Mouse (Mus musculus): ENCODE results near the gene Ngp.
A peak's percentile ranks its signal among the peaks of the same experiment; 100 is the strongest.

The Ngp gene

DNA sequence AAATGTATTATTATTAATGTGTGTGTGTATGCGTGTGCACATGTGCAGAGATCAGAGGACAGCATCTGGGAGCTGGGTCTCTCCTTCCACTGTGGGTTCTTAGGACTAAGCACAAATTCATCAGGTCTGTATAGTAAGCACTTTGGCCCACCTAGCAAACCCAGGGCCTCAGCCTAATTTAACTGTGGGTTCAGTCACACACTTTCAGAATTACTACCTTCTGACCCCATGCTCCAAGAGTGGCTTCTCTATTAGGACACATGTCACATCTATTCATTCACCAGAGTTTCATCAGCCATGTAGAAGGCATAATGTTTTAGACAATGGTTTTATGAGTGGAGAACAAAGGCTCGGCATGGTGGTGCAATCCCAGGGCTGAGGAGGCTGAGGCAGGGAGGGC is 13.5 kb downstream of the Ngp start:
- DNase-seq (ENCODE audit: low read depth, low spot score): no peak

DNA sequence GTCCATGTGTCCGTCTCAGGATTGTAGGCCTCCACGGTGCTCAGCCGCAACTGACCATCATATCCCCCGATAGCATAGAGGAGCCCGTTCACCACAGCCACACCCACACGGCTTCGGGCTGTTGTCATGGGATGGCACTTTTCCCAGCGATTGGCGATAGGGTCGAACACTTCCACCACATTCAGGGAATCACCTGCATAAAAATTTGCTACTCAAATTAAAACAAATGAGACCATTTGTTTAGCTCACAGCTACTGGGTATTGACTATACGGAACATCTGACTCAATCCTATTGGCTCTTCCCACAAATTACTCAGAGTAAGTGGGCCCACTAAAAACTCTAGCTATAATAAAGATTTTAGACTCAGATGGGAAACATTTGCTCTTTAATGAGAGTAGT is 16.5 kb downstream of the Ngp start:
- no peak for DNase-seq (ENCODE audit: low read depth, low spot score)

DNA sequence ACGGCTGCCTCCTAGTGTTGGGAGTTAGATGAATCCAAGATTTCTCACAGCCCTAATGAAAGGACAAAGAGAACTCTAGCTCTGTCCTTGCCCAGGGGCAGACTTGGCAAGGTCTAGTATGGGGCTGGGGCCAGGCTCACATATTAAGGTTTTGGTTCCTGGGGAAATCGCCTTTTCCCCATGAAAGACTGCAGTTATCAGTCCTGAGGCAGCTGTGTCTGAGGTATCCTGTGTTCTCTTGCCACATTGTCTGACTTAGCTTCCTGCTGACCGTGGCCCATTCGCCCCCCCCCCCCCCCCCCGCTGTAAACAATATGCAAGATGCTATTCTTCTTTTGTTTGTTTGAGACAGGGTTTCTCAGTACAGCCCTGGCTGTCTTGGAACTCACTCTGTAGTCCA is 20.5 kb downstream of the Ngp start:
- DNase-seq (ENCODE audit: low read depth, low spot score): no peak

DNA sequence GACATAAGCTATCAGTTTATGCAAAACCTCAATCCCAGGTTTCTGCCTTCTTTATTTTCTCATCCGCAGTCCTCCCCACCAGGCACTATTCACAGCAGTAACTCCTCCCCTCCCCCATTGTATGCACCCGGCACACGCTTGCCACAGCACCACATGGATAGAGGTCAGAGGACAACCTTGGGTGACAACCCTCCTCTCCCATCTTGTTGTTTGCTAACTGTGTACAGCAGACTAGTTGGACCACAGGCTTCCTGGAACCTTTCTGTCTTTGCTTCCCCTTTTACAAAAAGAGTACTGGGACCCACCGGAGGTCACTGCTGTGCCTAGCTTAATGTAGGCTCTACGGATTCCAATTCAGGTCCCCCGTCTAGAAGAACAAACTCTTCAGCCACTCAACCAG is 21.0 kb downstream of the Ngp start:
- DNase-seq (ENCODE audit: low read depth, low spot score): no peak

DNA sequence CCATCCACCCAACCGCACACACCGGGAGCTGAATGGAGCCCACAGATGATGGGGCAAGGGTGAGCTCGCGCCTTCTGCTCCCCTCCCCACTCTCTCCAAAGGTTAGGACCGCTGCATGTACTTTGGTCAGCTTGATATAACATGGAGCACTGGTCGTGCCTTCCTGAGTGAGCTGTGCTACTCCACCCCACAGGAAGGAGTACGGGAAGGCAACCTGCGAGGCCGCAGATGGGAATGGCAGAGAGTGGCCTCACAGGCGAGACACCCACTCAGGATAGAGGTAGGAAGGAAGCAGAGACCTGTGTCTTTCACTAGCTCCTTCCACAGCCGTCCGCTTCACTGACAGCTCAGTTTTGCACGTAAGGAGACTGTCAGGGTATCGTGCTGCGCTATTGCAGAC is 28.8 kb downstream of the Ngp start:
- no peak for DNase-seq (ENCODE audit: low read depth, low spot score)

DNA sequence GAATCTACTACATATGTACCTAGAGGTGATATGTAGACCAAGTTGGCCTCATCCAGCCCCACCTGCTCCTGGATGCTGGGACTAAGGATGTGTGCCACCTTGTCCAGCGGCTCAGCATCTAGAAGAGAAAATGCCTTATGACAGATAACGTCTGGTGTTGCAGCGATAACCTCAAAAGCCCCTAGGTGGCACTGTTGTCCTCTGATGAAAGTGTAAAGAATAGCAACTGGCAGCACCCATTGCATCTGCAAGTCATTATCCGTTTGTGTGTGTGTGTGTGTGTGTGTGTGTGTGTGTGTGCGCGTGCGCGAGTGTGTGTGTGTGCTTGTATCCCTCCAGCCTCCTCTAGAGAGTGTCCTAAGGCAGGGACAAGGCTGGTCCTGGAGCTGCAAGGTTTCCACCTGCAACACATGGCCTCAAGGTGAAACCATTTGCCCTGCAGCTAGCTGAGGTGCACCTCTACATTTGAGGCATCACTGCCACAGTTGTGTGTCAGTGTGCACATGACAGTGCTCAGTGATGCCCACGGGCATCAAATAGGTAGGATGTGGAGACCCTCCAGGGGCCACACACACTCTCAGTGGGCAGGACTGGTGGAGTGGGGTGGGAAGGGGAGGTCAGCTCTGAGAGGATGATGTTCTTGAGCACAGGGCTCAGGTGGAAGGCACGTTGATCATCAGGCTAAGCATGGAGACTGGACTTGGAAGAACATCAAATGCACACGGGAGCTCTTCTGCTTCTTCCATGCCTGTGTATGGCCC is 29.5 kb downstream of the Ngp start:
- DNase-seq (ENCODE audit: low read depth, low spot score): peak; percentile 87

DNA sequence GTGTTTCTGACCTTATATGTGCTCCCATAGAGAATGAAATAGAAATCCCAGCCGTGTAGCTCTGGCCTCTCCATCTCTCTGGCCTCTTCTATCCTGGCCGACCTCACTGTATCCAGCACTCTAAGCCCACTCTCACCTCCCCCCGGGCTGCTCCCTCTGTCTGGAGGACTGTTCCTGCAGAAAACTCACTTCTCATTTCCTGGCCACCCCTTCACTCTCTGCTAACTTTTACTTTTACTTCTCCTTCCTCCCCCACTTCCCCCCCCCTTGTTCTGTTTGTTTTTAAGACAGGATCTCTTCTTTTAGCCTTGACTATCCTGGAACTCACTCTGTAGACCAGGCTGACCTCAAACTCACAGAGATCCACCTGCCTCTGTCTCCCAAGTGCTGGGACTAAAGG is 33.0 kb downstream of the Ngp start:
- DNase-seq (ENCODE audit: low read depth, low spot score): no peak

DNA sequence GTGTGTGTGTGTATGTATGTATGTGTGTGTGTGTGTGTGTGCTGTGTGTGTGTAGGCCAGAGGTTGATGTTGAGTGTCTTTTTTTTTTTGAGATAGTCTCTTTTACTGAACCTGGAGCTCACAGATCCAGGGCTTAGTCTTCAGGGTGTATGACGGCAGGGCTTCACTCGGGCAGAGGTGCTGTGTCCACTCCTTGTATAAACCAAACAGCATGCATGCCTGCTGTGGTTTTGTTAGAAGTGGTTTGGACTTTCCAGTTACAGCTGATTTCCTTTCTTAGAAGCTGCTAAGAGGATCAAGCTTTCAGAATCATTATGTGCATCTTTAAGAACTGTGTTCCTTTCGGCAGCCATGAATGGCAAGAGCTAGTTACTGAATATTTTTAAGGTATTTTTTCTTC is 38.4 kb downstream of the Ngp start:
- no peak for DNase-seq (ENCODE audit: low read depth, low spot score)

DNA sequence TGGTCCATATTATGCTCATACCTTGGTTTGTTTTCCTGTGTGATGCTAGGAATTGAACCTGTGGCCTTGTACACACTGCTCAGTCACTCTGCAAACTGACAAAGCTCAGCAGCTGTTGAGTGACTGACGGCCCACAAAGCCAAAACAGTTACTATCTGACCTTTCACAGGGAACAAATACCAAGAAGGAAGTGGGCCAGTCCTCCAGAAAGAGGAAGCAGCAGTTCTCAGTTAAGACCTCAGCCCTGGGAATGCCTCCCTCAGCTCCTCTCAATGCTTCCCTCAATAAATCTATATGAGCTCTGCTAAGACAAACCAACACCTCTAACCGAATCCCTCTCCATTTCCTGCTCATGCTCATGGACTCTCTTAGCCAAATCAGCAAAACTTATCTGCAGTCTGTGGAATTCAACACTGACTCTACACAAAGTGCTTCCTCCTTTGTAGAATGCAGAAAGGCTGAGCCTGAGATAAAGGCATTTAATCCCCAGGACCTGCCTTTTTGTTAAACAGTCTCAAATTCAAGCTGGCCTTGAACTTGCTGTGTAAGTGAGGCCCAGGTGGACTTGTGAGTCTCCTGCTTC is 39.7 kb downstream of the Ngp start:
- no peak for DNase-seq (ENCODE audit: low read depth, low spot score)

DNA sequence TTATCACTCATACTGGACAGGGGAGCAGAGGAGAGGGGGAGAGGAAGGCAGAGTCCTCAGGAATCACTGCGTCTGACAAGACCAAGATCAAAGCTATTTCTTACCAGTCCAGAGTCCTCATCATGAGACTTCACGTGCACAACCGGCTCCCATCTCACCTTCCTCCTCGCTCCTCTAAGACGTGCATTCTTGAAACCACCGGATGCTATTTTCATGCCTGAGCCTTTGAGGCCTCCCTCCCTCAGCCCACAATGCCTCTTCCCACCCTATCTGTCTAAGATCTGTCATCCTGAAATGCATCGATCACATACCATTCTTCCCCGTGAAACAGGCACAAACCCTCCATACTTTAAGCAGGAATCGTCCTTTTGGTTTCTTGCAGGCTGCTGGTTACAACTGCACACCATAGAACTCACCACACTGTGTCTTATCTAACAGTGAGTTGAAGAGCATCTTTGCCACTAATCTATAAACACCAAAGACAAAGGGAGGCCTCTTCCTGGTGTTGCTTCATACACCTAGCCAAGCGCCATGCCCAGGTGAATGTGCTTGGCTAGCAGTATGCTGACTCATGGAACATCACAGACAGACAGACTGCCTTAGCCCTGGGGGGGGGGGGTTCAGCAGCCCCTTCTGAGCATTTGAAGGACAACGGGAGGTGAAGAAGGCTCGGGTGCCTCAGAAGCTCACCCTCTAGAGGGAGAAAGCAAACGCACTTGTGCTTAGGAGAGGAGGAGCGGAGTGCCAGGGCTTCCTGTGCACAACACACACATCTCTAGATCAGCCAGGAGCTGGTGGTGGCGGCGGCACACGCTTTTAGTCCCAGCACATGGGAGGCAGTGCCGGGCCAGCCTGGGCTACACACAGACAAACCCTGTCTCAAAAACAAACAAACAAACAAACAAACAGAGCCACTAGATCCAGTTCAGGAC is 41.6 kb downstream of the Ngp start:
- DNase-seq (ENCODE audit: low read depth, low spot score): no peak

DNA sequence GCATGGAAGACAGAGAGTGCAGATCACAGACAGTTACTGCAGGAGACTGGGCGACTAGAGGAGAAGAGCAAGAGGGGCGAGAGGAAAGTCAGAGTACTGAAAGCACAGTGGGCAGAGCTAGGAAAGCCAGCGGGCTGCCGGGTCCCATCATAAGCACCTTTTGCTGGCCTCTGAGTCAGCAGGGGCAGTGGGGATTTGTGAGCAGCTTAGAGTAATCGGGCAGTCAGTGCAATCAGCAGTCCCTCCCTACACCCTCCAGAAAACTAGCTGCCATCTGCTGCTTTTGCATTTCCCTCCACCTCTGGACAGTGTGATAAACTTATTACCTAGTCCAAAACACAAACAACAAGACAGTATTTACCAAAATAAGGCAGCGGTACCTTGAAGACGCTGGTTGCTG is 42.8 kb downstream of the Ngp start:
- DNase-seq (ENCODE audit: low read depth, low spot score): no peak

DNA sequence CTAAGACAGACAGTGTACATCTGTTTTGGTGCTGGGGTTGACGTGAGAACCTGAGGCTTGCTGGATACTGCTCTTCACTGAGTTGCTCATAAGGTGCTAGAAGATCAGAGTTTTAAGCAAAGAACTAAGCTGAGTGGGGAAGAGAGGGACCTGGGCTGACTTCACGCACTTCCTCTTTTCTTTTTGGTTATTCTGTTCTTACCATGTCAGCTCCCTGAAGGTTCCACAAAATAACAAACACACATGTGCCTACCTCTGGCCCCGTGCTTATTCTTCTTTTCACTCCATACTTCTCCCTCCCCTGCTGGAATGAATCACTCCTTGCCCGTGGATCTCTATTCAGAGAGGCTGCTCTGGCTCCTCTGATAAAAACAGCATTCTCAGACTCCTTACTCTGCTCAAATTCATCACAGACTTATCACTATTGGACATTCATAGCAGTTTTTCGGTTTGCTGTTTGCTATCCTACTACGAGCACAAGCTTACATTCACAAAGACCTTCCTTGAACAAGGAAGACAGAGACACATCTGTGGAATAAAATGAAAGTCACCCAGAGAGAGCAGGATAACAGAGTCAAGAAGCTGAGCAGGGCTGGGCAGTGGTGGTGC is 44.5 kb downstream of the Ngp start:
- DNase-seq (ENCODE audit: low read depth, low spot score): no peak

DNA sequence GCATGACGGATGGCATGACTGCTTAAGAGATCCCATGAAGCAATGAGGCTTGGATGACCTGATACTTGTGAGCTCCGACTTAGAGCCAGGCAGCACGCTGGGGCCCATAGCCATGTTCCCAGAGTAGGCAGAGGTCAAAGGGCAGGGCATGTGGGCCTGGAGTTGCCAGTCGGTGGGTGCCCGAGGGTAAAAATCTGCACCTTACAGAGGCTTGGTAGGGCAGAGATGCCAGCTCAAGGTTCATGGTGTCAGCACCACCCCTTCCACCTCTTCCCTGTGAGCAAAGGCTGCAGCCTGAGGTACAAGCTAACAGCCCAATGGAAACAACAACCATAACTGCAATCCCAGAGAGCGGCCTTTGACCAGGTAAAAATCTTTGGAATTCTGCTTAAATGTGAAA is 45.8 kb downstream of the Ngp start:
- no peak for DNase-seq (ENCODE audit: low read depth, low spot score)

DNA sequence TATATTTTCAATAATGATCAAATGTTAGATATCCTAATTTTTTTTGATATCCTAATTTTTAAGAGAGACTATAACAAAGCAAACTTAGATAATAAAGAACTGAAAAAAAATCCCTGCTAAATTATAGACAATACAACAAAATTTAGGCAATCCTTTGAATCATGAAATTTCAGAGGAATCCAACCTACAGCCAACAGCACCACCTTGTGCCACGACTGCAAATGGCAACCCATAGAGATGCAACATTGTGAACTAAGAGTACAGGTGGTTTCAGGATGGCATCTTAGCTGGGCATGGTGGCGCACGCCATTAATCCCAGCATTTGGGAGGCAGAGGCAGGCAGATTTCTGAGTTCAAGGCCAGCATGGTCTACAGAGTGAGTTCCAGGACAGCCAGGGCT is 46.6 kb downstream of the Ngp start:
- DNase-seq (ENCODE audit: low read depth, low spot score): no peak
